Mouse (Mus musculus): Measurements from ENCODE around the gene Prdx4. TPM values are rescaled to one million over a fixed set of nuclear protein-coding genes. Genes with fewer than 3 reads are reported as not detected.
"Not testable (repeated sequence)": the region's sequence is repeated elsewhere in the genome, so short reads cannot be mapped to it uniquely, and the experiment has no call there.

The Prdx4 gene
- 10 to 100 TPM; 13.4 to 27.5 (median 24.5) TPM for total RNA-seq (2022)

- DNase-seq (ENCODE audit: low spot score in 2 of 2), result no peak
Measured at GRCm38 (mm10) chrX:155340654-155341053, at the start of gene Prdx4. TSS of gene Prdx4 (minus strand) at chrX:155340754.

DNA sequence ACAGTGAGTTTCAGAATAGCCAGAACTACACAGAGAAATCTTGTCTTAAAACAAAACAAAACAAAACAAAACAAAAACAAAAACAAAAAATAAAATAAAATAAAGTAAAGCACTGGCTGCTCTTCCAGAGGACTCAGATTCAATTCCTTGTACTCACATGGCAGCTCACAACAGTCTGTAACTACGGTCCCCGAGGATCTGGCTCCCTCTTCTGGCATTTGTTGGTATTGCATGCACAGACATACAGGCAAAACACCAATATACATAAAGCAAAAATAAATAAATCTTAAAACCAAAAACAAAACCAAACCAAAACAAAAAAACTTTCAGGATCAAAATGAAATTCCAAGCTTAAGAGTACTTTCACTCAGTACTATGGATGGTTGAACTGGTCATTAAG is 36.0 kb upstream of the Prdx4 start:
- peak in 1 of 2 experiments; percentile 4 for DNase-seq (ENCODE audit: low spot score in 2 of 2)

GRCm38 (mm10) chrX:155375458-155375857 is 34.9 kb upstream of the Prdx4 start:
- no peak for DNase-seq (ENCODE audit: low spot score in 2 of 2)

- DNase-seq (ENCODE audit: low spot score in 2 of 2), result not testable (repeated sequence)
Measured at GRCm38 (mm10) chrX:155370110-155370509, 29.6 kb upstream of the Prdx4 start.

- no peak for DNase-seq (ENCODE audit: low spot score in 2 of 2)
Measured at GRCm38 (mm10) chrX:155365095-155365494, 24.5 kb upstream of the Prdx4 start.

DNA sequence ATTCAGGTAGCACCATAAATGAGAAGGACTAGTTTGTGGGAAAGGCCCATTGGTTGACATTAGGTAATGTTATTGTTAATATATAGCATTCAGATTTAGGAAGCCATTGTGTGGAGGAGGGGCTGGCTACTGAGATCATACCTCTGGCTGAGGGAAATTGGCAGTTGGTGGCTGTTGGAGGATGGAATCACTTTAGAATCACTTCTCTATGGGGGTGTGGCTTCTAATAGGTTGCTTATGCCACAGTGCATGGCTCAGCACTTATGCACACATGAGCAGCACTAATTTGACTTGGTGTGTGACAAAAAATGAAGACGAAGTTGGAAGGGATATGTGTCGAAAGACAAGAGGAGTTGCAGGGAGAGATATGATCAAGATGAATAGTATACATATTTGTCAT is 5.7 kb upstream of the Prdx4 start:
- DNase-seq (ENCODE audit: low spot score in 2 of 2), result no peak

DNA sequence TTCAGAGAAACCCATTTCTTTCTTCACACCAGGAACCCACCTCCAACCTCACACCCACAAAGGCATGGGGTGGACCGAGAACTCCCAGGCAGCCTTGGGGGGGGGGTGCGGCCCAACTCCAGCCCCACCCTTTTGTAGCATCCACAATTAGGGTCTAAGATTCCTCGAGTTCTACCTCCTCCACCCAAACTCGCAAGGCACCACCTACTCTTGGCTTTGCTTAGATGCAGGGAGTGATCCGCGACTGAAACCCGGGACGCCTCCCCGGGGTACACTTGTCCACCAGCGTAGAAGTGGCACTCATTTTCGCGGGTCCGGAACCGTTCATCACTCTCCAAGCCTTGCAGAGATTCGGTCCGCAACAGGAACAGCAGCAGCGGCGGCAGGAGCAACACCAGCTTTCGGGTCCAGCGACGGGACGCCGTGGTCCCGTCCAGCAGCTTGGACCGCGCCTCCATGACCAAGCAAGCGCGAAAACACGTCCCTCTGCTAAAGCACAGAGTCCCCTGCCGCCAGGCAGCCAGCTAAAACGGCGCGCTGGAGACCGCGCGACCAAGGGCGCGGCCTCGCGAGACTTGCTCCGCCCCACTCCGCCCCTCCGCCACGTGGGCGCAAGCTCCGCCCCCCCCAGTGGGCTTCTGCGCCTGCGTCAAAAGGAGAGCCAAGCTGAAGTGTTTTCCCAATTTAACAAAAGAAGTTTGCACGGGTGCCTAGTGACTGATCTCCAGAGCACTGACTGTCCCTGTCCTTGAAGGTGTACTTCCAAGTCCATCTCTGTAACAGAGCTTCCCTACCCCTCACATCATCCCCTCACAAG is 2.4 kb downstream of the Prdx4 start:
- peak; percentile 43 to 67 for DNase-seq (ENCODE audit: low spot score in 2 of 2)

DNA sequence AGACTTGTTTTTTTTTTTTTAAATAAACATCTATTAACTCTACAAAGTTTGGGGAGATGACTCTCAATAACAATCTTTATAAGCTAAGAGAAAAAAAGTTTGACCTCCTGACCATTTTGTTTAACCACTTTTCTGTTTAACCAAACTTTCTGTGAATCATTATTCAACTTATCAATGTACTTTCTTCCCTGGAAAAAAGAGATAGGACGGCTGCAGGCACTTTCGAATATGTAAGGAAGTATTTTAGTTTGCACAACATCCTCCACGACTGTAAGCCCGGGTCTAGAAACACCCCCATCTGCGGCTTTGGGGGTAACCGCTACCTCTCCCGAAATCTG is 3.0 kb downstream of the Prdx4 start:
- DNase-seq (ENCODE audit: low spot score in 2 of 2), result no peak

DNA sequence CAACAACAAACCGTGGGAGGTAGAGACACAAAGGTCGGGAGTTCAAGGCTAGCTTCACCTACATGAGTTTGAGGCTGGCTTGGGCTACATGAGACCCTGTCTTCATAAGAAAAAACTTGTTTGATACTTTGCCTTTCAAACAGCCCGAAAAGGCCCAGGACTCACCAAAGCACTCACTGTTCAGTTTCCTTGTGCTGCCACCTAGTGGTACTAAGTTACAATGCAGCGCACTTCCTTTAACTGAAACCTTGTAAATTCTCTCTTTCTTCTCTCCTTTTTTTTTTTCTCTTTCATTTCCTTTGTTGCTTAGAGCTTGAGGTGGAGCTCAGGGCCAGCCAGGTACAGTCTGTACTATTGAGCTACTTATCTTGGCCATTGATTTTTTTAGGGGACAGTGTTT is 22.5 kb downstream of the Prdx4 start:
- DNase-seq (ENCODE audit: low spot score in 2 of 2), result peak in 1 of 2 experiments; percentile 12

- no peak for DNase-seq (ENCODE audit: low spot score in 2 of 2)
Measured at GRCm38 (mm10) chrX:155306390-155306789, 34.2 kb downstream of the Prdx4 start.

- DNase-seq (ENCODE audit: low spot score in 2 of 2), result no peak
Measured at GRCm38 (mm10) chrX:155280427-155281044, 60.0 kb downstream of the Prdx4 start.

DNA sequence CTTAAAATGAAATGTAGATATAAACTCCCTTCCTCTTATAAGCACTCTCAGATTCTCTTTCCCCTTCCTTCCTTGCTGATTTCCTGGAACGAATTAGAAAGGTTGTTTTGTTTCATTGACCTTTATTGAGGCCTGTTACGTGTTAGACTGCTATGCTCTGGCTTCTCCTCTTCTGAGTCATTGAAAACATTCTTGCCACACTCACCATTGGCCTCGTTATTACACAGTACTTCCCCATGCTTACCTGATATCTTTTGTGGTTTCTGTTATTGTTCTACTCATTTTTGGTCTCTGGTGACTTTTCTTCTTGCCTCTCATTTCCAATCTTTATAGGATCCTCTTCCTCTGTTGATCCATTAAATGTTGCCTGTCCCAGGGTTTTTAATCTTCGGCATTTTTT is 62.1 kb downstream of the Prdx4 start:
- no peak for DNase-seq (ENCODE audit: low spot score in 2 of 2)

Other genes starting within 250 kb of the Prdx4 start
- not detected for gene Magea2, start 247.1 kb downstream of the Prdx4 start, total RNA-seq (2022)
- not detected for gene Cldn34b2, start 212.3 kb downstream of the Prdx4 start, total RNA-seq (2022)
- gene Sat1, start 124.3 kb downstream of the Prdx4 start, total RNA-seq (2022), result 10 to 100 TPM; 62.4 to 91.7 (median 78.6) TPM
- 10 to 100 TPM; 16.2 to 20.8 (median 17.8) TPM for gene Acot9, start 78.3 kb downstream of the Prdx4 start, total RNA-seq (2022)